Mouse (Mus musculus): ENCODE measurements around the gene Mt2.

- TF ChIP-seq CTCF (IDR thresholded peaks at IDR 0.05; ENCODE audit: extremely low read depth, insufficient read length, insufficient replicate concordance, low read depth, low read length) (no peak; the same call in 1 of the 2 replicates), POLR2A (IDR thresholded peaks at IDR 0.05; ENCODE audit: low read depth, low read length) (no peak)
Observed at GRCm38 (mm10) chr8:94174619-94175213, 2.3 kb downstream of the Mt2 start.
